Mouse (Mus musculus) heart, postnatal 0 days (tissue): ENCODE results near the gene Pygm. TPM values are rescaled to one million over a fixed set of nuclear protein-coding genes. Genes with fewer than 3 reads are reported as not detected.

Experiments
- ATAC-seq: fragments of 200-750 bp; cut with Nextera tagmentation; 2 replicates; pipeline ENCODE4 v1.8.0; 2017; ENCODE audit warnings: low read depth, moderate number of reproducible peaks, moderate library complexity; ENCODE audit not compliant: insufficient read depth
- DNase-seq: peaks from one replicate; pipeline ENCODE4 v3.0.0-alpha.2; 2016; ENCODE audit warnings: low spot score
- H3K27ac ChIP-seq: fragments of 300-500 bp; sonication (generic); 2 replicates; pipeline ENCODE4 v1.5.1; 2014; ENCODE audit warnings: low read depth, mild to moderate bottlenecking
- H3K27me3 ChIP-seq: fragments of 300-500 bp; sonication (generic); 2 replicates; pipeline ENCODE4 v1.6.1; 2014; ENCODE audit warnings: low read length, mixed read lengths; ENCODE audit not compliant: control insufficient read depth, insufficient read depth
- H3K36me3 ChIP-seq: fragments of 300-500 bp; sonication (generic); replicated peaks from 2 replicates; pipeline ENCODE4 v1.6.1; 2014; ENCODE audit warnings: low read length, mixed read lengths; ENCODE audit not compliant: control insufficient read depth, insufficient read depth
- H3K4me1 ChIP-seq: fragments of 300-500 bp; sonication (generic); 2 replicates; pipeline ENCODE4 v1.6.1; 2014; ENCODE audit warnings: antibody characterized with exemption; ENCODE audit not compliant: control insufficient read depth, insufficient read depth
- H3K4me2 ChIP-seq: fragments of 300-500 bp; sonication (generic); 2 replicates; pipeline ENCODE4 v1.6.1; 2014; ENCODE audit warnings: low read depth, mild to moderate bottlenecking, low read length, moderate library complexity
- H3K4me3 ChIP-seq: fragments of 300-500 bp; sonication (generic); 2 replicates; pipeline ENCODE4 v1.5.1; 2014; ENCODE audit warnings: low read depth, low read length
- H3K9ac ChIP-seq: fragments of 300-500 bp; sonication (generic); replicated peaks from 2 replicates; pipeline ENCODE4 v1.6.1; 2014; ENCODE audit warnings: low read depth, low read length, mixed read lengths
- H3K9me3 ChIP-seq: fragments of 300-500 bp; sonication (generic); replicated peaks from 2 replicates; pipeline ENCODE4 v1.6.1; 2016; ENCODE audit warnings: low read length; ENCODE audit not compliant: control insufficient read depth
- CTCF ChIP-seq: IDR thresholded peaks from 2 replicates; pipeline ENCODE4 v1.5.1; 2016; ENCODE audit warnings: antibody characterized with exemption, control low read depth, low read depth
- EP300 ChIP-seq: IDR thresholded peaks from 2 replicates; pipeline ENCODE4 v1.6.1; 2016; ENCODE audit warnings: antibody characterized with exemption, low read depth
- WGBS: fragments of 180-500 bp; shearing (Covaris S2); extraction: QIAGEN DNeasy Blood & Tissue Kit; methylation state at CpG from one replicate; pipeline ENCODE4 v1.1.7; 2014; 5-methylcytosine and 5-hydroxymethylcytosine counted together
- polyA plus RNA-seq: library from polyadenylated mRNA; unstranded; fragments of >200 nt; fragmentation: Nextera tagmentation; extraction: Ambion mirVana; gene quantifications from 2 replicates; pipeline ENCODE4 v1.2.1, GENCODE M21; 2015
- total RNA-seq: library from RNA; depleted of rRNA; stranded (reverse); fragments of >200 nt; gene quantifications from 2 replicates; pipeline ENCODE4 v1.2.3, GENCODE M21; 2014; ENCODE audit warnings: low replicate concordance

Gene Pygm
- total and polyA plus RNA-seq, 2 experiments from 2014 or later: 400 to 487 TPM

DNA sequence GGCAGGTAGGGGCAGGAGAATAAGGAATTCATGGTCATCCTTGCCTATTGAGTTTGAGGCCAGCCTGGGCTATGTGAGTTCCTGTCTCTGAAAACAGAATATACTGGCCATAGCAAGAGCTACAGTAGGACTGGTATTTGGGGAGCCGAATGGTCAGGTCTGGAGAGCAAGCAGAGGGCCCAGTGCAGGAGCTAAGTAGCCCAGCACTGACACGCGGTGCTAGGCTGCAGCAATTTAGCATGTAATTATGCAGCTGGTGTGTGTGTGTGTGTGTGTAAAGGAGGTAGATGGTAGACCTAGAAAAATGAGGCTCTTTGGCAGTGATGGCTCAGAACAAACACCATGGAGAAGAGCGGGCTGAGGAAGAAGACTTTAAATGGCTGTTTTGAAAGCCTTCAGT is 36.6 kb upstream of the Pygm start:
- Histone ChIP-seq H3K27ac (no peak overlapping the region), H3K4me2 (no peak overlapping the region), H3K27me3 (no peaks in the 10 kb centered on the region), H3K9ac (no peak overlapping the region), H3K4me3 (no peak overlapping the region), H3K36me3 (peaks cover 34% of the 10 kb centered on the region), H3K4me1 (no peaks in the 10 kb centered on the region), H3K9me3 (no peaks in the 10 kb centered on the region)
- ATAC-seq (no peak), DNase-seq (no peak)
- WGBS: 88% methylated on average over 4 of the region's 4 CpGs
- TF ChIP-seq CTCF (no peak), EP300 (no peak)

GRCm38 (mm10) chr19:6348717-6349116 is 35.5 kb upstream of the Pygm start:
- ATAC-seq (no peak), DNase-seq (no peak)
- Histone ChIP-seq H3K4me1 (no peaks in the 10 kb centered on the region), H3K9me3 (no peaks in the 10 kb centered on the region), H3K36me3 (peaks cover 36% of the 10 kb centered on the region), H3K4me3 (no peak overlapping the region), H3K9ac (no peak overlapping the region), H3K27me3 (no peaks in the 10 kb centered on the region), H3K27ac (peak overlapping the region; percentile 32; the same call in 1 of the 2 replicates), H3K4me2 (no peak overlapping the region)
- WGBS: 37% methylated on average over 9 of the region's 9 CpGs
- TF ChIP-seq CTCF: no peak
- TF ChIP-seq EP300: no peak

GRCm38 (mm10) chr19:6349215-6349983 is 34.8 kb upstream of the Pygm start:
- no peak overlapping the region for H3K4me3 ChIP-seq
- no peaks in the 10 kb centered on the region for H3K27me3 ChIP-seq
- no peaks in the 10 kb centered on the region for H3K4me1 ChIP-seq
- H3K27ac ChIP-seq: peak overlapping the region; percentile 32; the same call in 1 of the 2 replicates
- peak; percentile 32; the same call in 1 of the 2 replicates for ATAC-seq
- no peak overlapping the region for H3K9ac ChIP-seq
- 46% methylated on average over 14 of the region's 14 CpGs for WGBS
- no peaks in the 10 kb centered on the region for H3K9me3 ChIP-seq
- no peak overlapping the region for H3K4me2 ChIP-seq
- peaks cover 31% of the 10 kb centered on the region for H3K36me3 ChIP-seq
- peak; percentile 31 for DNase-seq
- TF ChIP-seq EP300: no peak
- TF ChIP-seq CTCF: no peak

DNA sequence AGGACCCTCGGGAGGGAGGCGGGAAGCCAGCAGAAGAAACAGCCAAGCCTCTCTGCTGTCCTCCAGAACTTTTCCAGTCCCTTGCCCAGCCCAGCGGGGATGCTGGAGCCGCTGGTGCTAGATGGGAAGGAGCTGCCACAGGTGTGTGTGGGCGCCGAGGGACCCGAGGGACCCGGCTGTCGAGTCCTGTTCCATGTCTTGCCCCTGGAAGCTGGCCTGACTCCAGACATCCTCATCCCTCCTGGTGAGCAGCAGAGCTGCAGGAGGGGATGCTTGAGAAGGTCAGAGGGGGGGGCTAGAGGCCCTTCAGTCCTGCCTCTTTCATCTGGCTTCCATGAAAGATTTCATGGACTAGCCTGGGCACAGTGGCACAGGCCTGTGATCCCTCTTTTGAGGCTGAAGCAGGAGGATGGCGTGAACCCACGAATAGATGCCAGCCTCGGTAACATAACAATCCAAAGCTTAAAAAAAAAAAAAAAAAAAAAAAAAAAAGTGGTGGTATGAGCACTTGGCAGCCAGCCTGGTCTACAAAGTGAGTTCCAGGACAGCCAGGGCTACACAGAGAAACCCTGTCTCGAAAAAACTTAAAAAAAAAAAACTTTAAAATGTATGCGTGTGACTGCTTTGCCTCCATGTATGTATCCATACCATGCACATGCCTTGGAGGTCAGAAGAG is 32.6 kb upstream of the Pygm start:
- no peak overlapping the region for H3K4me3 ChIP-seq
- no peak for DNase-seq
- no peak overlapping the region for H3K4me2 ChIP-seq
- no peak for ATAC-seq
- H3K9ac ChIP-seq: no peak overlapping the region
- H3K36me3 ChIP-seq: peaks cover 13% of the 10 kb centered on the region; the same call in 1 of the 2 replicates
- 50% methylated on average over 14 of the region's 14 CpGs for WGBS
- H3K4me1 ChIP-seq: no peaks in the 10 kb centered on the region
- H3K27me3 ChIP-seq: no peaks in the 10 kb centered on the region
- H3K9me3 ChIP-seq: no peaks in the 10 kb centered on the region
- TF ChIP-seq EP300 (no peak), CTCF (no peak)
- no peak overlapping the region for H3K27ac ChIP-seq

DNA sequence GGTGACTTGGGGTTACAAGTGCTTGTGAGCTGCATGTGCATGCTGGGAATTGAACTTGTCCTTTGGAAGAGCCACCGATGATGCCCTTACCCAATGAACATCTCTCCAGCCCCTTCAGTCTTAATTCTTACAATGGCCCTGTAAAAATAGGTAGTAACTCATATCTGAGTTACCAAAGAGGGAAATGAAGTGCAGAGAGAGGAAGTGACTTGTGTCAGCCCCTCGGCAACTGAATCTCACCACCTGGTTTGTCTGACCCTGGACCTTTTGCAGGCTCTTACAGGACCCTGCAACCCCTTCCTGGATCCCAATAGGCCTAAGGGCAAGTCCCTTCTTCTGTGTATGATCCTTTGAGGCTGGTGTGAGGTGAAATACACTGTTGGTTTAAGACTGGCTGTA is 32.1 kb upstream of the Pygm start:
- no peaks in the 10 kb centered on the region for H3K4me1 ChIP-seq
- H3K9ac ChIP-seq: no peak overlapping the region
- ATAC-seq (no peak), DNase-seq (no peak)
- H3K27ac ChIP-seq: no peak overlapping the region
- H3K4me2 ChIP-seq: no peak overlapping the region
- TF ChIP-seq CTCF: no peak
- TF ChIP-seq EP300: no peak
- no peak overlapping the region for H3K4me3 ChIP-seq
- peaks cover 9% of the 10 kb centered on the region; the same call in 1 of the 2 replicates for H3K36me3 ChIP-seq
- WGBS: 85% methylated on average over 2 of the region's 2 CpGs
- no peaks in the 10 kb centered on the region for H3K27me3 ChIP-seq
- no peaks in the 10 kb centered on the region for H3K9me3 ChIP-seq
